Mouse (Mus musculus) limb, embryonic 12.5 days (tissue): ENCODE measurements around the gene Pak1ip1. TPM values are rescaled to one million over a fixed set of nuclear protein-coding genes. Genes with fewer than 3 reads are reported as not detected.
"Not testable (repeated sequence)": the region's sequence is repeated elsewhere in the genome, so short reads cannot be mapped to it uniquely, and the experiment has no call there.

Source experiments
- ATAC-seq: fragments of 200-750 bp; cut with Nextera tagmentation; 2 replicates; pipeline ENCODE4 v1.8.0; 2017; ENCODE audit warnings: low read depth, moderate TSS enrichment; ENCODE audit not compliant: insufficient number of reproducible peaks, insufficient read depth, low FRiP score, low TSS enrichment
- H3K27ac ChIP-seq: fragments of 300-500 bp; sonication (generic); 2 replicates; pipeline ENCODE4 v1.5.1; 2016; ENCODE audit warnings: mild to moderate bottlenecking, moderate library complexity
- H3K27me3 ChIP-seq: fragments of 300-500 bp; sonication (generic); 2 replicates; pipeline ENCODE4 v1.6.1; 2016; ENCODE audit warnings: mild to moderate bottlenecking, moderate library complexity
- H3K36me3 ChIP-seq: fragments of 300-500 bp; sonication (generic); 2 replicates; pipeline ENCODE4 v1.6.1; 2016; ENCODE audit warnings: mild to moderate bottlenecking, moderate library complexity
- H3K4me1 ChIP-seq: fragments of 300-500 bp; sonication (generic); replicated peaks from 2 replicates; pipeline ENCODE4 v1.6.1; 2016
- H3K4me2 ChIP-seq: fragments of 300-500 bp; sonication (generic); 2 replicates; pipeline ENCODE4 v1.6.1; 2016; ENCODE audit warnings: mild to moderate bottlenecking, moderate library complexity
- H3K4me3 ChIP-seq: fragments of 300-500 bp; sonication (generic); replicated peaks from 2 replicates; pipeline ENCODE4 v1.5.1; 2016; ENCODE audit warnings: mild to moderate bottlenecking
- H3K9ac ChIP-seq: fragments of 300-500 bp; sonication (generic); replicated peaks from 2 replicates; pipeline ENCODE4 v1.6.1; 2016; ENCODE audit warnings: mild to moderate bottlenecking, moderate library complexity
- H3K9me3 ChIP-seq: fragments of 300-500 bp; sonication (generic); 2 replicates; pipeline ENCODE4 v1.6.1; 2016; ENCODE audit warnings: mild to moderate bottlenecking, moderate library complexity
- whole genome bisulfite sequencing: fragments of 180-500 bp; shearing (Covaris S2); methylation state at CpG from one replicate; pipeline ENCODE4 v1.1.7; 2016; 5-methylcytosine and 5-hydroxymethylcytosine counted together
- polyA plus RNA-seq: library from polyadenylated mRNA; unstranded; fragments of >200 nt; fragmentation: Nextera tagmentation; extraction: Ambion mirVana; gene quantifications from 2 replicates; pipeline ENCODE4 v1.2.1, GENCODE M21; 2016

The Pak1ip1 gene
- polyA plus RNA-seq, 1 experiment from 2014 or later, result 58.1 TPM

DNA sequence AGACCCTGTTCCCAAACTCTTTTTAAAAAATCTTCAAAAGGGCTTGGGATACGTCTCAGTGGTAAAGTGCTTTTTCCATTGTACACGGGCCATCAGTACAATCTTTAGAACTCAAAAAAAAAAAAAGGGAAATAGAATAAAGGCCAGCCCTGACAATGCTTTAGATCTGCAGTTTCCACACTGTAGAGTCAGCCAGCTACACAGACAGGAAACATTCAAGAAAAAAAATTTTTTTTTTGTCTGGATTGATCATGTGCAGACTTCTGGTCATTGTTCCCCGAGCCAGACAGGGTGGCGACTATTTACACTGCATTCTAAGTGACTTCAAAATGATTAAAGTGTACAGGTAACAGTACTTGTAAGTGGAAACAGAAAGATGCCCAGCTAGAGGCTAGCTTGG, 22.2 kb upstream of the Pak1ip1 start:
- H3K27me3 ChIP-seq, result no peaks in the 10 kb centered on the region
- H3K4me3 ChIP-seq, result no peak overlapping the region
- no peaks in the 10 kb centered on the region for H3K4me1 ChIP-seq
- H3K9me3 ChIP-seq, result no peaks in the 10 kb centered on the region
- no peaks in the 10 kb centered on the region for H3K36me3 ChIP-seq
- 77% methylated on average over 4 of the region's 4 CpGs for WGBS
- no peak overlapping the region for H3K4me2 ChIP-seq
- ATAC-seq, result no peak
- H3K9ac ChIP-seq, result no peak overlapping the region
- no peak overlapping the region for H3K27ac ChIP-seq

- no peaks in the 10 kb centered on the region for H3K36me3 ChIP-seq
- H3K9ac ChIP-seq, result no peak overlapping the region
- H3K4me3 ChIP-seq, result no peak overlapping the region
- H3K4me1 ChIP-seq, result no peaks in the 10 kb centered on the region
- H3K27ac ChIP-seq, result no peak overlapping the region
- H3K4me2 ChIP-seq, result no peak overlapping the region
- WGBS, result 67% methylated on average over 2 of the region's 2 CpGs
- no peaks in the 10 kb centered on the region for H3K9me3 ChIP-seq
- H3K27me3 ChIP-seq, result no peaks in the 10 kb centered on the region
- ATAC-seq, result no peak
These were observed 21.5 kb upstream of the Pak1ip1 start for GRCm38 (mm10) chr13:40979321-40979720.

DNA sequence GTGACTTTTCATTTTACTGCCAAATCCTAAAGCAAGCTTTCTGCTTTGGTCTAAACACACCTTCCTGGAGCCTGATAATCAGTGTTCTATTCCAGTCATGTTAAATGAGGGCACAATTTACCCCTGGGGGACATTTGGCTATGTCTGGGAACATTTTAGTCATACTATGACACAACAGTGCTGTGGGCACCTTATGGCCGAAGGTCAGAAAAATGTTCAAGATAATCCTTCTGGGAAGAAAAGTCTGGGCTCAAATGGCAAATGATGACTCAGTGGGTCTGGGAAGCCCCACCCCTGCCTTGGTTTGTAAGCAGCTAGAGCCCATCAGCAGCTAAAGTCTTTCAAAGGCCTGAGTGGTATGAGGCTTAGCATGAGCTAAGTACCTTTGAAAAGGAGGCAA, 18.1 kb upstream of the Pak1ip1 start:
- Histone ChIP-seq H3K27ac (no peak overlapping the region), H3K4me2 (no peak overlapping the region), H3K4me1 (no peaks in the 10 kb centered on the region), H3K4me3 (no peak overlapping the region), H3K9me3 (no peaks in the 10 kb centered on the region), H3K9ac (no peak overlapping the region), H3K27me3 (no peaks in the 10 kb centered on the region), H3K36me3 (no peaks in the 10 kb centered on the region)
- ATAC-seq, result no peak
- 90% methylated on average over 1 of the region's 1 CpGs for WGBS

GRCm38 (mm10) chr13:40986081-40986480, 14.7 kb upstream of the Pak1ip1 start:
- Histone ChIP-seq H3K4me3 (no peak overlapping the region), H3K9me3 (no peaks in the 10 kb centered on the region), H3K4me1 (no peaks in the 10 kb centered on the region), H3K27me3 (no peaks in the 10 kb centered on the region), H3K4me2 (no peak overlapping the region), H3K9ac (no peak overlapping the region), H3K36me3 (no peaks in the 10 kb centered on the region), H3K27ac (no peak overlapping the region)
- WGBS, result 93% methylated on average over 5 of the region's 5 CpGs
- no peak for ATAC-seq

- not testable (repeated sequence) for H3K4me3 ChIP-seq, H3K4me1 ChIP-seq, ATAC-seq, H3K4me2 ChIP-seq, H3K27ac ChIP-seq, H3K36me3 ChIP-seq, H3K9me3 ChIP-seq, H3K27me3 ChIP-seq, H3K9ac ChIP-seq
- WGBS, result 70% methylated on average over 4 of the region's 4 CpGs
These were observed 13.1 kb upstream of the Pak1ip1 start for GRCm38 (mm10) chr13:40987608-40988303.

DNA sequence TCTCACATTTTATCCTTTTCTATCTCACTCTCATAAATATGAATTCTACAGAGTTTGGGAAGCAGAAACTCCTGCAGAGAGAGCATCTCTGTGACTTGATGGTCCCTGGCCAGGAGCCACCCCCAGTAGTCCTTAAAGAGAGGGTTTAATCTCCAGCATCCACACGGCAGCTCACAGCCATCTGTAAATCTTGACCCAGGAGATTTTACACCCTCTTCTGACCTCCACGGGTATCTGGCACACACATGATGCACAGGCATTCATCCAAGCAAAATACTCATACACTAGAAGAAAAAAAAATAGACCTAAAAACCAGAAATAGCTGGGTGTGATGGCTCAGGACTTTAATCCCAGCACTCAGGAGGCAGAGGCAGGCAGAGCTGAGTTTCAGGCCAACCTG, 12.4 kb upstream of the Pak1ip1 start:
- no peaks in the 10 kb centered on the region for H3K27me3 ChIP-seq
- no peaks in the 10 kb centered on the region for H3K36me3 ChIP-seq
- H3K9ac ChIP-seq, result no peak overlapping the region
- H3K27ac ChIP-seq, result no peak overlapping the region
- H3K4me2 ChIP-seq, result no peak overlapping the region
- no peak overlapping the region for H3K4me3 ChIP-seq
- ATAC-seq, result no peak
- no peaks in the 10 kb centered on the region for H3K4me1 ChIP-seq
- H3K9me3 ChIP-seq, result no peaks in the 10 kb centered on the region
- 63% methylated on average over 2 of the region's 2 CpGs for WGBS

DNA sequence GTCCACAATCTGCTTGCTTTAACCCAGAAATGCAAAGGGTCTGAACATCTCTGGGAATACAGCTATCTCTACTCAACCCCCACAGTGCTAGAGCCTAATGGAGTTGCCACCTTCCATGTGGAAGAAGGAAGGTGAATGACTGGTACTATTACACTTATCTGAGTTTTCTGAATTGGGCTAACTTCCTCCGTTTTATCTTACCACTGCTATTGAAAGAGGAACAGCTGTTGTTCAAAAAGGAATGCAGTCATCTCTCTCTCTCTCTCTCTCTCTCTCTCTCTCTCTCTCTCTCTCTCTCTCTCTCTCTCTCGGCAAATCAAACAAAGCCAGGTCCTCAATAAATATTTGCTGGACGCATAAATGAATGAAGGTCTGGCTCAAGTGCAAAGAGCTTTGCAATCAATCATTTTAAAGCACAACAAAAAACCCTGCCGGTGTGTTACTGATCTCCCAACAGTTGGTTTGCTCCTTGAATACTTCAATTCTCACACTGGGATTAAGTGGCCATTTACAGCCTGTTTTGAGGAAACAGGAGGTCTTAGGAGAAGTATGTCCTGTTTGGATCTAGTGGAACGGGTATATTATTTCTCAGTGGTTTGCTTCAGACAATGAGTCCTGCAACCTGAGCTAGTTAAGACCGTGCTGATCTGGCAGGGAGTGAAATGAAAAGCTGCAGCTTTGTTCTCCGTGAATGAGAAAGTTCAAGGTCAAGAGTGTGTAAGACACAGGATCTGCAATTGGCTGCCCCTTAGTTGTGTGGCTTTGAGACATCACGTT, 6.1 kb upstream of the Pak1ip1 start:
- H3K9me3 ChIP-seq, result no peaks in the 10 kb centered on the region
- H3K4me3 ChIP-seq, result no peak overlapping the region
- 43% methylated on average over 8 of the region's 8 CpGs for WGBS
- H3K27ac ChIP-seq, result no peak overlapping the region
- no peaks in the 10 kb centered on the region for H3K27me3 ChIP-seq
- H3K9ac ChIP-seq, result no peak overlapping the region
- no peak overlapping the region for H3K4me2 ChIP-seq
- H3K36me3 ChIP-seq, result no peaks in the 10 kb centered on the region
- ATAC-seq, result peak; percentile 73
- H3K4me1 ChIP-seq, result 0 out of 2 replicates have a peak, but pooled peaks cover 4% of the 10 kb centered on the region

- 87% methylated on average over 5 of the region's 5 CpGs for WGBS
- ATAC-seq, H3K9ac ChIP-seq, H3K27ac ChIP-seq, H3K9me3 ChIP-seq, H3K36me3 ChIP-seq, H3K4me3 ChIP-seq, H3K4me2 ChIP-seq, H3K27me3 ChIP-seq: not testable (repeated sequence)
- H3K4me1 ChIP-seq, result peaks cover 16% of the 10 kb centered on the region
These were observed 2.3 kb upstream of the Pak1ip1 start for GRCm38 (mm10) chr13:40998537-40998936.

DNA sequence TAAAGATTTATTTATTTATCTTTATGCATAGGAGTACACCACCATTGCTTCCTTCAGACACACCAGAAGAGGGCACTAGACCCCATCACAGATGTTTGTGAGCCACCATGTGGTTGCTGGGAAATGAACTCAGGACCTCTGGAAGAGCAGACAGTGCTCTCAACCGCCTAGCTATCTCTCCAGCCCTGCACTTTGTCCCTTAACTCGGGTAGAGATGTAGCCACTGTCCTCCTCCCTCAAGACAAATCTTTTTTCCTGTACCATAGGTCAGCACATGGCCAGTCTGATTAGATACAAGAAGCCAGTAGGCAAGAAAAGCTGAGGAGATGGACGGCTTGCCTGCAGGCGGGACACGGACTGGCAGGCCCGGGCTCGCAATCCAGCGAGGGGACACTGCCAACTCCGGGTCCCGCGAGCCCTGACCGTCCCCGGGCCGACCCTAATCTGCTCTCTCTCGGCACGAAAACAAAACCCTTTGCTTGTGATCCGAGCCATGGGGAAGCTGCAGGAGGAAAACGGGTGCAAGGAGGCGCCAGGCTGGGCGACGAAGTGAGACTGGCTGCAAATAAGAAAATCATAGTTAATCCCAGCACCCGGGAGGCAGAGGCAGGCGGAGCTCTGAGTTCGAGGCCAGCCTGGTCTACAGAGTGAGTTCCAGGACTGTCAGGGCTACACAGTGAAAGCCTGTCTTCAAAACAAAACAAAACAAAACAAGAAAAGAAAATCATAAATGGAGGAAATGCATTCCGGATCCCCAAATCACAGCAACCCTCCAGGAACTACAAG, 490 bp upstream of the Pak1ip1 start:
- no peaks in the 10 kb centered on the region for H3K27me3 ChIP-seq
- H3K9ac ChIP-seq, result peak overlapping the region; percentile 82
- H3K4me2 ChIP-seq, result peak overlapping the region; percentile 85
- peaks cover 17% of the 10 kb centered on the region for H3K36me3 ChIP-seq
- H3K4me1 ChIP-seq, result peaks cover 12% of the 10 kb centered on the region
- peak overlapping the region; percentile 83 for H3K4me3 ChIP-seq
- H3K9me3 ChIP-seq, result no peaks in the 10 kb centered on the region
- WGBS, result under 1% methylated on average over 25 of the region's 25 CpGs
- H3K27ac ChIP-seq, result peak overlapping the region; percentile 97
- ATAC-seq, result peak; percentile 54; the same call in 1 of the 2 replicates

- H3K4me1 ChIP-seq, result peaks cover 12% of the 10 kb centered on the region
- peak overlapping the region; percentile 85 for H3K4me2 ChIP-seq
- no peaks in the 10 kb centered on the region for H3K27me3 ChIP-seq
- H3K4me3 ChIP-seq, result peak overlapping the region; percentile 83
- H3K36me3 ChIP-seq, result peaks cover 33% of the 10 kb centered on the region
- H3K9ac ChIP-seq, result no peak overlapping the region
- no peak overlapping the region for H3K27ac ChIP-seq
- 85% methylated on average over 5 of the region's 5 CpGs for WGBS
- ATAC-seq, result no peak
- no peaks in the 10 kb centered on the region for H3K9me3 ChIP-seq
These were observed 1.2 kb downstream of the Pak1ip1 start for GRCm38 (mm10) chr13:41002001-41002400.

- Histone ChIP-seq H3K4me3 (no peak overlapping the region), H3K4me2 (no peak overlapping the region), H3K4me1 (peaks cover 6% of the 10 kb centered on the region), H3K27me3 (no peaks in the 10 kb centered on the region), H3K9me3 (no peaks in the 10 kb centered on the region), H3K27ac (no peak overlapping the region), H3K9ac (no peak overlapping the region), H3K36me3 (peaks cover 76% of the 10 kb centered on the region)
- ATAC-seq, result no peak
- WGBS, result 94% methylated on average over 4 of the region's 4 CpGs
These were observed 5.4 kb downstream of the Pak1ip1 start for GRCm38 (mm10) chr13:41006244-41006643.
